ENCODE assay signal across 24 mouse cellular contexts in genomic region chr7:97723646-97724538, GRCm38 (mm10). TPM values are rescaled to one million over a fixed set of nuclear protein-coding genes. Genes with fewer than 3 reads are reported as not detected.
DNase-seq lines count a peak whose midpoint lies in the region; ATAC-seq and TF ChIP-seq lines count a peak whose summit lies in the region.
"Had no signal": no experiment of that assay in that cellular context is flagged by ENCODE, and none has a peak within 500 bp of the region (broad histone marks: within the 10 kb centered on the region; RNA-seq: fewer than 3 reads in every experiment).

No protein-coding gene starts in this region.

- TF ChIP-seq CTCF in kidney, adult 2 months (conservative IDR thresholded peaks at IDR 0.05; ENCODE audit: insufficient read depth, insufficient read length, low read depth, low read length): no peak

- 75% methylated on average over 11 of the region's 11 CpGs for WGBS in heart, embryonic 16.5 days
- WGBS in heart, embryonic 10.5 days: 90% methylated on average over 11 of the region's 11 CpGs
- WGBS in midbrain, embryonic 11.5 days: 92% methylated on average over 11 of the region's 11 CpGs
- 88% methylated on average over 11 of the region's 11 CpGs for WGBS in midbrain, embryonic 16.5 days
- WGBS in kidney, adult 2 months: 85% methylated on average over 11 of the region's 11 CpGs

- H3K4me2 ChIP-seq in heart, embryonic 16.5 days (ENCODE audit: low read depth, low read length): no peak overlapping the region
- no peak overlapping the region for H3K4me2 ChIP-seq in midbrain, embryonic 11.5 days
- no peak overlapping the region for H3K4me2 ChIP-seq in midbrain, embryonic 16.5 days (ENCODE audit: low read length)
- H3K4me2 ChIP-seq: kidney, embryonic 15.5 days; neural tube, embryonic 13.5 days had no signal

- TF ChIP-seq POLR2A in kidney, adult 2 months (IDR thresholded peaks at IDR 0.05; ENCODE audit: low read depth, low read length): no peak

- peak overlapping the region; percentile 69 for H3K27ac ChIP-seq in heart, embryonic 16.5 days (ENCODE audit: low read length)
- no peak overlapping the region for H3K27ac ChIP-seq in heart, embryonic 10.5 days
- H3K27ac ChIP-seq in midbrain, embryonic 11.5 days (ENCODE audit: low read depth, low read length): no peak overlapping the region
- H3K27ac ChIP-seq in midbrain, embryonic 16.5 days (ENCODE audit: low read length): no peak overlapping the region
- H3K27ac ChIP-seq in kidney, adult 2 months (ENCODE audit: insufficient read depth, low read depth, low read length): no peak overlapping the region
- H3K27ac ChIP-seq: embryonic facial prominence, embryonic 10.5 days; forebrain, embryonic 10.5 days; hindbrain, postnatal 0 days; kidney, embryonic 15.5 days; neural tube, embryonic 13.5 days had no signal

- no peaks in the 10 kb centered on the region for H3K27me3 ChIP-seq in heart, embryonic 16.5 days (ENCODE audit: control insufficient read depth, insufficient read depth, low read length)
- H3K27me3 ChIP-seq in heart, embryonic 10.5 days (ENCODE audit: insufficient read depth, poor library complexity, severe bottlenecking): no peaks in the 10 kb centered on the region
- H3K27me3 ChIP-seq in midbrain, embryonic 11.5 days (ENCODE audit: control insufficient read depth, insufficient read depth, low read length): no peaks in the 10 kb centered on the region
- H3K27me3 ChIP-seq in midbrain, embryonic 16.5 days (ENCODE audit: control insufficient read depth, insufficient read depth, low read depth, low read length): no peaks in the 10 kb centered on the region
- no peaks in the 10 kb centered on the region for H3K27me3 ChIP-seq in kidney, adult 2 months (replicated peaks; ENCODE audit: control insufficient read depth, insufficient read depth, low read length)
- H3K27me3 ChIP-seq: kidney, embryonic 15.5 days; neural tube, embryonic 13.5 days had no signal

- H3K4me3 ChIP-seq in heart, embryonic 16.5 days (ENCODE audit: low read length): no peak overlapping the region
- no peak overlapping the region for H3K4me3 ChIP-seq in heart, embryonic 10.5 days
- H3K4me3 ChIP-seq in midbrain, embryonic 11.5 days (ENCODE audit: low read depth, low read length): no peak overlapping the region
- no peak overlapping the region for H3K4me3 ChIP-seq in midbrain, embryonic 16.5 days (ENCODE audit: low read depth, low read length)
- H3K4me3 ChIP-seq in kidney, adult 2 months (ENCODE audit: insufficient read depth, low read depth, low read length): no peak overlapping the region
- H3K4me3 ChIP-seq: embryonic facial prominence, embryonic 10.5 days; forebrain, embryonic 10.5 days; kidney, embryonic 15.5 days; neural tube, embryonic 13.5 days had no signal

- H3K9me3 ChIP-seq in heart, embryonic 16.5 days (replicated peaks; ENCODE audit: control insufficient read depth, low read length): no peaks in the 10 kb centered on the region
- no peaks in the 10 kb centered on the region for H3K9me3 ChIP-seq in heart, embryonic 10.5 days
- H3K9me3 ChIP-seq in midbrain, embryonic 11.5 days (ENCODE audit: control insufficient read depth, low read length): no peaks in the 10 kb centered on the region
- no peaks in the 10 kb centered on the region for H3K9me3 ChIP-seq in midbrain, embryonic 16.5 days (replicated peaks; ENCODE audit: control insufficient read depth, low read length, poor library complexity, severe bottlenecking)
- H3K9me3 ChIP-seq: embryonic facial prominence, embryonic 10.5 days; forebrain, embryonic 10.5 days; kidney, embryonic 15.5 days; neural tube, embryonic 13.5 days had no signal

- DNase-seq in heart, embryonic 10.5 days (ENCODE audit: low spot score): no peak
- peak; percentile 77 for DNase-seq in midbrain, embryonic 11.5 days (ENCODE audit: low spot score, missing footprints)
- peak; percentile 66 to 72 for DNase-seq in thymus, postnatal 10 days (ENCODE audit: low spot score in 2 of 2)
- DNase-seq in B cell, adult 2 months: no peak
- no peak for DNase-seq in kidney, adult 2 months
- DNase-seq: adrenal gland, adult 2 months; cerebellum, adult 11-12 months; cerebellum, postnatal 10 days; forebrain, postnatal 0 days; heart, postnatal 10 days; kidney, postnatal 36 days; lung, adult 2 months; lung, postnatal 14 days; midbrain, embryonic 14.5 days had no signal

- H3K4me1 ChIP-seq in heart, embryonic 16.5 days (ENCODE audit: control insufficient read depth, insufficient read depth, low read length): no peaks in the 10 kb centered on the region
- no peaks in the 10 kb centered on the region for H3K4me1 ChIP-seq in heart, embryonic 10.5 days
- peaks cover 3% of the 10 kb centered on the region for H3K4me1 ChIP-seq in midbrain, embryonic 11.5 days (ENCODE audit: control insufficient read depth, insufficient read depth, low read length)
- no peaks in the 10 kb centered on the region; the same call in 1 of the 2 replicates for H3K4me1 ChIP-seq in midbrain, embryonic 16.5 days (ENCODE audit: control insufficient read depth, insufficient read depth, low read length)
- H3K4me1 ChIP-seq in kidney, adult 2 months (ENCODE audit: control insufficient read depth, insufficient read depth, low read length): no peaks in the 10 kb centered on the region
- H3K4me1 ChIP-seq: embryonic facial prominence, embryonic 10.5 days; kidney, embryonic 15.5 days had no signal

- peaks cover 16% of the 10 kb centered on the region for H3K36me3 ChIP-seq in heart, embryonic 16.5 days (ENCODE audit: control insufficient read depth, insufficient read depth)
- H3K36me3 ChIP-seq in heart, embryonic 10.5 days: peaks cover 30% of the 10 kb centered on the region
- peaks cover 7% of the 10 kb centered on the region; the same call in 1 of the 2 replicates for H3K36me3 ChIP-seq in midbrain, embryonic 11.5 days (ENCODE audit: control insufficient read depth, insufficient read depth, low read length)
- H3K36me3 ChIP-seq in midbrain, embryonic 16.5 days (ENCODE audit: control insufficient read depth, insufficient read depth, low read length): peaks cover 7% of the 10 kb centered on the region; the same call in 1 of the 2 replicates
- no peaks in the 10 kb centered on the region; the same call in 1 of the 2 replicates for H3K36me3 ChIP-seq in kidney, adult 2 months (ENCODE audit: control insufficient read depth, insufficient read depth, low read length)

- ATAC-seq in heart, embryonic 16.5 days (replicated peaks; ENCODE audit: extremely low read depth, insufficient read depth, low FRiP score): peak; percentile 56; the same call in 1 of the 2 replicates
- no peak for ATAC-seq in midbrain, embryonic 11.5 days (ENCODE audit: low FRiP score)
- ATAC-seq in midbrain, embryonic 16.5 days: no peak
- no peak for ATAC-seq in erythroblast, adult 5-6 weeks (replicated peaks; ENCODE audit: low FRiP score, poor library complexity, severe bottlenecking)
- ATAC-seq: CD4-positive, CD25-positive, alpha-beta regulatory T cell, adult 4 months; forebrain, postnatal 0 days; hindbrain, postnatal 0 days; intestine, embryonic 16.5 days had no signal

- no peak overlapping the region for H3K9ac ChIP-seq in heart, embryonic 16.5 days (ENCODE audit: low read length)
- H3K9ac ChIP-seq in midbrain, embryonic 11.5 days (ENCODE audit: low read length): no peak overlapping the region
- no peak overlapping the region for H3K9ac ChIP-seq in midbrain, embryonic 16.5 days (ENCODE audit: low read depth, low read length)
- H3K9ac ChIP-seq: forebrain, postnatal 0 days; kidney, embryonic 15.5 days; neural tube, embryonic 13.5 days had no signal

RNA-seq across cellular contexts. Expression of gene Aqp11, which starts 14.2 kb away (rescaled TPM):
- polyA plus RNA-seq in heart, embryonic 16.5 days (2015; fragmentation: Nextera tagmentation; extraction: Ambion mirVana): 11.4 and 22.6 TPM in 2 replicates
- 2.4 and 5.2 TPM in 2 replicates for polyA plus RNA-seq in heart, embryonic 10.5 days (2016; fragmentation: Nextera tagmentation; extraction: Ambion mirVana)
- 4.1 and 5.7 TPM in 2 replicates for polyA plus RNA-seq in midbrain, embryonic 11.5 days (2014; fragmentation: Nextera tagmentation; extraction: Ambion mirVana)
- polyA plus RNA-seq in midbrain, embryonic 16.5 days (2015; fragmentation: Nextera tagmentation; extraction: Ambion mirVana): 15.2 and 18.5 TPM in 2 replicates
- total RNA-seq in erythroblast, adult 5-6 weeks (2015; ENCODE audit: low replicate concordance): 3.5 TPM in 1 of 2 replicates, not detected in the other
- 0.34 and 2.1 TPM in 2 replicates for total RNA-seq in erythroblast, adult 5-6 weeks (2017; ENCODE audit: low replicate concordance)
- 62.0 and 65.9 TPM in 2 replicates for polyA plus RNA-seq in kidney, adult 2 months (2012; rRNA removed)

RNA-seq across cellular contexts. Expression of gene Clns1a, which starts 27.5 kb away (rescaled TPM):
- polyA plus RNA-seq in heart, embryonic 16.5 days (2015; fragmentation: Nextera tagmentation; extraction: Ambion mirVana): 96.0 and 116 TPM in 2 replicates
- 151 and 209 TPM in 2 replicates for polyA plus RNA-seq in heart, embryonic 10.5 days (2016; fragmentation: Nextera tagmentation; extraction: Ambion mirVana)
- polyA plus RNA-seq in midbrain, embryonic 11.5 days (2014; fragmentation: Nextera tagmentation; extraction: Ambion mirVana): 250 and 260 TPM in 2 replicates
- polyA plus RNA-seq in midbrain, embryonic 16.5 days (2015; fragmentation: Nextera tagmentation; extraction: Ambion mirVana): 167 and 169 TPM in 2 replicates
- total RNA-seq in erythroblast, adult 5-6 weeks (2015; ENCODE audit: low replicate concordance): 10.2 and 28.0 TPM in 2 replicates
- 27.5 and 32.1 TPM in 2 replicates for total RNA-seq in erythroblast, adult 5-6 weeks (2017; ENCODE audit: low replicate concordance)
- 23.5 and 28.7 TPM in 2 replicates for polyA plus RNA-seq in kidney, adult 2 months (2012; rRNA removed)

Comparison
In these comparisons a context has a peak if more than half of its experiments do, and no peak if none do; other contexts are left out.
1. DNase-seq: peak in midbrain, embryonic 11.5 days (single experiment) and thymus, postnatal 10 days (2 of 2); none in heart, embryonic 10.5 days (single experiment), B cell, adult 2 months (0 of 2) and kidney, adult 2 months (single experiment).